Mouse (Mus musculus): ENCODE results near the gene Sorcs2. TPM values are rescaled to one million over a fixed set of nuclear protein-coding genes. Genes with fewer than 3 reads are reported as not detected.

Sorcs2 gene
- total and polyA plus RNA-seq, 3 experiments, result 0.42 to 1.6 (median 0.46) TPM

GRCm38 (mm10) chr5:36368511-36369135, 29.3 kb downstream of the Sorcs2 start:
- H3K9ac ChIP-seq (ENCODE audit: insufficient read depth, low read depth), result no peak overlapping the region
- H3K79me2 ChIP-seq (replicated peaks; ENCODE audit: control insufficient read depth, extremely low read depth, insufficient read depth, poor library complexity, severe bottlenecking), result no peaks in the 10 kb centered on the region
- TF ChIP-seq CHD1 (IDR thresholded peaks at IDR 0.05; ENCODE audit: low read depth, low read length) (no peak), USF1 (IDR thresholded peaks at IDR 0.05; ENCODE audit: low read depth, low read length) (no peak), MYC (IDR thresholded peaks at IDR 0.05; ENCODE audit: low read depth, low read length) (no peak), JUND (conservative IDR thresholded peaks at IDR 0.05; ENCODE audit: low read depth, low read length) (no peak), UBTF (IDR thresholded peaks at IDR 0.05; ENCODE audit: low read depth, low read length) (no peak), BHLHE40 (IDR thresholded peaks at IDR 0.05; ENCODE audit: low read depth, low read length) (no peak), PAX5 (IDR thresholded peaks at IDR 0.05; ENCODE audit: low read length) (no peak), MAFK (IDR thresholded peaks at IDR 0.05; ENCODE audit: insufficient replicate concordance, low read length) (no peak), E2F4 (IDR thresholded peaks at IDR 0.05; ENCODE audit: insufficient replicate concordance, low read depth, low read length) (no peak), RAD21 (IDR thresholded peaks at IDR 0.05; ENCODE audit: low read depth, low read length) (no peak)
- H3K27me3 ChIP-seq (replicated peaks), result peaks cover 78% of the 10 kb centered on the region
- in situ Hi-C loops (cut with MboI; ENCODE audit: low pct_ligation_motif_present, low pct_unique_long_range_greater_than_20kb, low sequenced_read_pairs), result no loop called here
- H3K4me2 ChIP-seq (ENCODE audit: insufficient read depth, low read depth, poor library complexity, severe bottlenecking), result no peak overlapping the region
- H3K27ac ChIP-seq (ENCODE audit: insufficient read depth, low read depth), result no peak overlapping the region
- H3K36me3 ChIP-seq (replicated peaks in 1 of 2; ENCODE audit: control insufficient read depth in 1 of 2, insufficient read depth in 1 of 2, low read length in 1 of 2), result no peaks in the 10 kb centered on the region
- no peaks in the 10 kb centered on the region for H3K9me3 ChIP-seq (replicated peaks; ENCODE audit: low read length)
- H3K4me1 ChIP-seq (ENCODE audit: control insufficient read depth in 1 of 2, insufficient read depth in 2 of 2), result peaks cover 0 to 11% of the 10 kb centered on the region in 2 experiments; a peak in 2 of 4 replicates
- dilution Hi-C loops (cut with MboI; ENCODE audit: extremely low pct_ligation_motif_present, extremely low pct_unique_long_range_greater_than_20kb, low sequenced_read_pairs), result no loop called here
- no peak overlapping the region for H3K4me3 ChIP-seq (replicated peaks in 1 of 3; ENCODE audit: low read depth in 2 of 3, low read length in 2 of 3, poor library complexity in 1 of 3)
- no peak for DNase-seq (ENCODE audit: extremely low read depth)

GRCm38 (mm10) chr5:36367911-36368310, 30.0 kb downstream of the Sorcs2 start:
- Histone ChIP-seq H3K27me3 (replicated peaks) (peaks cover 85% of the 10 kb centered on the region), H3K4me2 (ENCODE audit: insufficient read depth, low read depth, poor library complexity, severe bottlenecking) (no peak overlapping the region), H3K36me3 (replicated peaks in 1 of 2; ENCODE audit: control insufficient read depth in 1 of 2, insufficient read depth in 1 of 2, low read length in 1 of 2) (no peaks in the 10 kb centered on the region), H3K27ac (ENCODE audit: insufficient read depth, low read depth) (no peak overlapping the region), H3K9ac (ENCODE audit: insufficient read depth, low read depth) (no peak overlapping the region), H3K4me1 (ENCODE audit: control insufficient read depth in 1 of 2, insufficient read depth in 2 of 2) (peaks cover 0 to 4% of the 10 kb centered on the region in 2 experiments; a peak in 2 of 4 replicates), H3K4me3 (replicated peaks in 1 of 3; ENCODE audit: low read depth in 2 of 3, low read length in 2 of 3, poor library complexity in 1 of 3) (no peak overlapping the region), H3K79me2 (replicated peaks; ENCODE audit: control insufficient read depth, extremely low read depth, insufficient read depth, poor library complexity, severe bottlenecking) (no peaks in the 10 kb centered on the region), H3K9me3 (replicated peaks; ENCODE audit: low read length) (no peaks in the 10 kb centered on the region)
- TF ChIP-seq MAZ (IDR thresholded peaks at IDR 0.05; ENCODE audit: low read depth, low read length) (no peak), EP300 (IDR thresholded peaks at IDR 0.05; ENCODE audit: low read length) (no peak), PAX5 (IDR thresholded peaks at IDR 0.05; ENCODE audit: low read length) (no peak), USF2 (conservative IDR thresholded peaks at IDR 0.05; ENCODE audit: low read depth, low read length) (no peak), MEF2A (IDR thresholded peaks at IDR 0.05; ENCODE audit: borderline replicate concordance, low read depth, low read length) (no peak)
- no peak for DNase-seq (ENCODE audit: extremely low read depth)
- in situ Hi-C loops (cut with MboI; ENCODE audit: low pct_ligation_motif_present, low pct_unique_long_range_greater_than_20kb, low sequenced_read_pairs), result no loop called here
- dilution Hi-C loops (cut with MboI; ENCODE audit: extremely low pct_ligation_motif_present, extremely low pct_unique_long_range_greater_than_20kb, low sequenced_read_pairs), result no loop called here

Data from CH12.LX (cell line).